Mouse (Mus musculus): ENCODE data around the gene Ano6.

DNA sequence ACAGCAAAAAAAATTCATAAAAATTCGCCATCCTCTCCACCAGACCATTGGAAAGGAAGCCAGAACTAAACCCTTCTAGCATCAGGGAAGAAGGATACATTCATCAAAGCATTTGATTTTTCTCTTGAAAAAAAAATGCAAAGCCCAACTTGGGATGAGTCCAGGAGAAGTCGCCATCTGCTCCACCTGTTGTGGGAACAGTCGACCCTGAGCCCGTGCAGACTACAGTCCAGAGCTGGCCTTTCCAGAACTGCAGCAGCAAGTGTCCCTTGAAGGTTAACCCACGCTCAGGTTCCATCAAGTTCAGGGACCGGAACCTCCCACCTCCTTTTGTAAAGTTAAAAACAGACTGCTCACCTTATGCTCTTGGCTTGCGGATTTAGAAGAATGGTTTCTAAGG is 29.2 kb upstream of the Ano6 start:
- TF ChIP-seq CTCF (IDR thresholded peaks at IDR 0.05; ENCODE audit: borderline replicate concordance, control insufficient read depth, extremely low read depth, insufficient read depth, low read length, poor library complexity), result no peak
- TF ChIP-seq POLR2A (IDR thresholded peaks at IDR 0.05; ENCODE audit: control insufficient read depth, extremely low read depth, insufficient read depth, low read length, poor library complexity), result no peak

Measured in thymus, adult 2 months (tissue).